Mouse (Mus musculus) kidney, adult 2 months (tissue): ENCODE results near the gene Wdtc1.

Experiments
- CTCF ChIP-seq: fragments of 200-500 bp; conservative IDR thresholded peaks from 2 replicates; pipeline ENCODE4 v1.5.1; 2011; ENCODE audit warnings: low read depth, mild to moderate bottlenecking, control low read depth, low read length, moderate library complexity, mixed read lengths; ENCODE audit not compliant: insufficient read depth, insufficient read length
- POLR2A ChIP-seq: fragments of 200-500 bp; IDR thresholded peaks from one replicate; pipeline ENCODE4 v1.6.1; 2011; ENCODE audit warnings: low read depth, low read length, control low read depth

DNA sequence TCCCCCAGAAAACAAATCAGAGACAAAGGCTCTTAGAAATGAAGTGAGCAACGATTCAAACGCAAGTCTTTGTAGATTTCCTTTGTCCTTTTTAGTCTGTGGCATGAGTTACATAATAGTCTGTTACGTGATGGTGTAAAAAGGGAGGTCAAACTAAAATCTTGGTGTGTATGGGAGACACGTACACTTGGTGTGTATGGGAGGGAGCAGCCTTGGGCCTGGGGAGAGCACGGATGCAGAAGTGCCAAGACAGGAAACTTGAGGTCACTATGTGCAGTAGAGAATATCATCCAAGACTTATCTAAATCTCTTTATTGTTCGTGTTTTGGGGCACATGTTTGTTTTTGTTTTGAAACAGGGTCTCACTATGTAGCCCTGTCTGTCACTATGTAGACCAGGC, 75.2 kb downstream of the Wdtc1 start:
- TF ChIP-seq CTCF (no peak), POLR2A (no peak)
